Mouse (Mus musculus): Measurements from ENCODE around the gene Fam133b.

DNA sequence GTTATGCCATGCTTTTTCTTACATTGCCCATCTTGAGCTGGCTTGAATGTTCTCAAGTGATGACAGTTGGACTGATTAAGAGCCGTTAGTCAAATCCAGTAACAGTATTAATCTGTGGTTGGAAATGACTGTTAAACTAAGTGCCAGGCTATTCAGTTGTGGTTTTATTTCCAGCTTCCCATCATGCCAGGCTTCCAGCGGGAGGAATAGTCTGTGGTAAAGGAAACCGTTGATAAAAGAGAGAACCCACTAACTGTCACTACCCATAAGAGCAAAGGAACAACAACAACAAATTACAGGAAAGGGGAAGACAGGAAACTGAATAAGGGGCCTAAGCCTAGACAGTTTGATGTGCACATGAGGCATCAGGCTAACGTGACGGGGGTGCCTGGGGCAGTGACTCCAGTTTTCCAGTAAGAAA is 46.1 kb upstream of the Fam133b start:
- no peak for TF ChIP-seq CTCF (IDR thresholded peaks at IDR 0.05; ENCODE audit: control insufficient read depth, insufficient read depth, low read length)
- TF ChIP-seq POLR2A (IDR thresholded peaks at IDR 0.05; ENCODE audit: borderline replicate concordance, control insufficient read depth, low read depth, low read length) = no peak
